Mouse (Mus musculus) macrophage (primary cell): Measurements from ENCODE around the gene Pgbd5. TPM values are rescaled to one million over a fixed set of nuclear protein-coding genes. Genes with fewer than 3 reads are reported as not detected.

Experiments
- H3K27ac ChIP-seq: fragments of 350-480 bp; formaldehyde crosslinking; 2 replicates; pipeline ENCODE4 v1.9.0; 2021
- H3K36me3 ChIP-seq: fragments of 350-480 bp; formaldehyde crosslinking; 2 replicates; pipeline ENCODE4 v1.9.0; 2021; ENCODE audit errors: inconsistent target
- H3K4me3 ChIP-seq: fragments of 350-480 bp; formaldehyde crosslinking; 2 replicates; pipeline ENCODE4 v1.9.0; 2021; ENCODE audit errors: inconsistent target
- H3K79me2 ChIP-seq: fragments of 350-480 bp; formaldehyde crosslinking; 2 replicates; pipeline ENCODE4 v1.9.0; 2021; ENCODE audit errors: inconsistent target
- WGBS: methylation state at CpG from one replicate; pipeline ENCODE4 v1.1.7; 2026; ENCODE audit warnings: inconsistent platforms; ENCODE audit not compliant: missing documents; 5-methylcytosine and 5-hydroxymethylcytosine counted together
- polyA plus RNA-seq: library from polyadenylated mRNA; stranded (reverse); fragments of 250-400 nt; gene quantifications from 3 replicates; pipeline ENCODE4 v1.2.4, GENCODE M21; 2018; ENCODE audit warnings: inconsistent platforms

Gene Pgbd5
- polyA plus RNA-seq, 1 experiment from 2014 or later, result 0.39 TPM

- H3K27ac ChIP-seq, result no peak overlapping the region
- 70% methylated on average over 11 of the region's 11 CpGs for WGBS
- H3K36me3 ChIP-seq, result no peaks in the 10 kb centered on the region
- no peak overlapping the region for H3K4me3 ChIP-seq
- H3K79me2 ChIP-seq, result no peaks in the 10 kb centered on the region
These were observed 26.1 kb downstream of the Pgbd5 start for GRCm38 (mm10) chr8:124413244-124413965.

GRCm38 (mm10) chr8:124412496-124413243, 26.8 kb downstream of the Pgbd5 start:
- no peaks in the 10 kb centered on the region for H3K36me3 ChIP-seq
- H3K27ac ChIP-seq, result no peak overlapping the region
- no peaks in the 10 kb centered on the region for H3K79me2 ChIP-seq
- H3K4me3 ChIP-seq, result no peak overlapping the region
- 83% methylated on average over 19 of the region's 19 CpGs for WGBS

DNA sequence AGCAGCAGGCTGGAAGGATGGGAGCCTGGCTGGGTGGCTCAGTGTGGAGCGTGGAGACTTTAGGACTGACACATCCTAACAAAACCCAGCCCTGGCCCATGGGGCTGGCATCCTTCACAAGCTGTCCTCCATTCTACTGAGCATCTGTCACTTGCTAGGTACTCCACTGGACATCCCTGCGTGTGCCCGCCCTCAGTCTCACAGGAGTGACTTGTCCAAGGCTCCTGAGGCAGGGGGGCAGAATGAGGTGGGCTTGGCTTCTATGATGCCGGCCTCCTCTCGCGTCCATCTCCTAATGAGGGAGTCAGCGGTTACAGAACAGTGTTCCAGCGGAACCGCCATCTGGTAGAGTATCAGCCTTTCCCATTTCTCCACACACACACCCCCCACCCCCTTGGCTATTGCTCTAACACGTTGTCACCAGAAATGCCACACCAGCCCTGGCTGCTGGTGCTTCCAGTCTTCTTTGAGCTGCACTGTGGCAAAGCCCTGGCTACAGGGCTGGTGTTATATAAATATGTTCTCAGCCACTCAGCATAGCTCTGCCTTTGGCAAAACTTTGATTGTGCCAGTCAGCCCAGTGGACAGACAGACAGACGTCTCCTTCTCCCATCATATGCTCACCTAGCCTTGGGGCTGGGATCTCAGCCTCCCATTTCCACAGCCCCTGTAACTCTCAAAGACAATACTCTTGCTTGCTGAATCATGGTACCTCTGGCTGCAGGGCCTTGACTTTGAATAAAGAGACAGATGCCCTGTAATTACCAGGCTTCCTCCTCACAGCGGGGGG, 34.8 kb downstream of the Pgbd5 start:
- Histone ChIP-seq H3K36me3 (no peaks in the 10 kb centered on the region), H3K4me3 (no peak overlapping the region), H3K79me2 (no peaks in the 10 kb centered on the region), H3K27ac (no peak overlapping the region)
- 79% methylated on average over 12 of the region's 12 CpGs for WGBS

DNA sequence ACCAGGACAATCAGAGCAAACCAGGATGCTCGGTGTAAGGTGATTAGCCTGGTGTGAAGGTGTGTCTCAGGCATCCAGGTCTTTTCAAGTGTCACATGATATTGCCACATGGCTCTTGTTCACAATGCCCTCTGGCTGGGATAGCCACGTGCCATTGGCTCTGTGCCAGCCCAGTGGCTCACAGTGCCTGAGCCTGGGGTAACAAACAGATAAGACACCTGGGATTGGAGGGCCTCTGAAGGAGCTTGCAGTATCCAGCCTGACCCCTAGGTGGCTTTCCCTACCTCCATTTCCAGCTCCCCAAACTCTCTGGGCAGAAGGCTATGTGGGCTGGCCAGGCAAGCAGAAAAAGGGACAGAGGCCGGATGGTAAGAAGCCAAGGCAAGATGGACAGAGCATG, 35.6 kb downstream of the Pgbd5 start:
- no peak overlapping the region for H3K27ac ChIP-seq
- no peaks in the 10 kb centered on the region for H3K79me2 ChIP-seq
- no peak overlapping the region for H3K4me3 ChIP-seq
- H3K36me3 ChIP-seq, result no peaks in the 10 kb centered on the region
- 53% methylated on average over 3 of the region's 3 CpGs for WGBS

GRCm38 (mm10) chr8:124399403-124399861, 40.0 kb downstream of the Pgbd5 start:
- WGBS, result 86% methylated on average over 11 of the region's 11 CpGs
- no peak overlapping the region for H3K4me3 ChIP-seq
- H3K36me3 ChIP-seq, result no peaks in the 10 kb centered on the region
- no peaks in the 10 kb centered on the region for H3K79me2 ChIP-seq
- H3K27ac ChIP-seq, result no peak overlapping the region

DNA sequence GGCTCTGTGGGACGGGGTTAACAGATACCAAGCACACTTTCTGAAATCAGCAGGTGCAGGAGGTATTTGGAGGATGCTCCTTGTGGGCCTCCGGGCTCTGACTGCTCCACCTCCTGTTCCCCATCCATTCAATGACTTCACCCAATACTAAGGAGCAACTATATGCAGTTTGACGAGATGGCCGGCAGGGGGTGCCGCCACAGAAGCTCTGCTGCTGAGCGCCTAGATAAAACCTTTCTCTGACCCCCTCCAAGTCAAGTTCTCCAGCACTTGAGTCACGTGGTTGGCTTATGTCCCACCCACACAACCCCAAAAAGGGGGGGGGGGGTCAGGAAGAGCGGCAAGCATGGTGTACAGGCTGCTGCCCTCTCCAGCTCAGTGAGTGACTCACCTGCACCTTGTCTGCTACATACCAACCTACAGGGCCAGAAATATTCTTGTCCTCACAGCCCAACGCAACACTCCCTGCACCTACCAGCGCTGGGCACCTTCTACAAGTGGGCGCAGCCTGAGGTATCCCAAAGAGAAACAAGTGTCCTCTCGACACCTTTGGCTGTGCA, 40.5 kb downstream of the Pgbd5 start:
- no peaks in the 10 kb centered on the region for H3K79me2 ChIP-seq
- WGBS, result 30% methylated on average over 12 of the region's 12 CpGs
- H3K4me3 ChIP-seq, result no peak overlapping the region
- no peak overlapping the region for H3K27ac ChIP-seq
- no peaks in the 10 kb centered on the region for H3K36me3 ChIP-seq

DNA sequence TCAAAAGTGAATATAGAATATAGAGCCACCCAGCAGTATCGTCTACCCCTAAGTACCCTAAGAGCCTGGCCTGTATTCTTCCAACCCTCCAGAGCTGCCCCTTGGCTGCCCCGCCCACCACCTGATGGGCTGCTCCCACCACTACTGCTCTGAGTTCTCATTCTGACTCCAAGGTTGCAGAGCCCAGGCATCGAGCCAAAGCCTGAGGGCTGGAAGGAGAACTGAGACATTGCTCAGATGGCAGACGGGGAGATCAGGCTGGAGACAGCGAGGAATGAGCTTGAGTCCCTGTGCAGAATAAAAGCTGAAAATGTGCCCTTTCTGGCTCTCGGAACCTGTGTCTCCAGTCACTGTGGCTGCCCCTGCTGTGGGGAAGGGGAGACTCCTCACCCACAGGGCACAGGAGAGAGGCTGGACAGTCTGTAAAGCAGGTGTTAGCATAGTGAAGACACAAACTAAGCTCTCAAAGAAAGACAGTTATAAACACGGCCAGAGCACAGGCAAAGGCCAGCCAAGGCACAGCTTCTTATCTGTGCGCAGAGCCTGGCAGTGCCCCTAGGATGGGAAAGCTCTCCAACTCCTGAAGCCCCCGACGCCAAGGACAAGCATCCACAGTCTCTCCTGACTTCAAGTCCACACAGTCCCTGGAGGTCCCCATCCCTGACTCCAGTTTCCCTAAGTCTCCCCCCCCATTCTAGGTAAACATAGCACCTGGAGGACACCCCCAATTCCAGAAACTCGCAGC, 42.0 kb downstream of the Pgbd5 start:
- no peak overlapping the region for H3K27ac ChIP-seq
- no peaks in the 10 kb centered on the region for H3K36me3 ChIP-seq
- no peak overlapping the region for H3K4me3 ChIP-seq
- no peaks in the 10 kb centered on the region for H3K79me2 ChIP-seq
- 87% methylated on average over 10 of the region's 11 CpGs for WGBS

GRCm38 (mm10) chr8:124396531-124396930, 42.9 kb downstream of the Pgbd5 start:
- Histone ChIP-seq H3K27ac (no peak overlapping the region), H3K36me3 (no peaks in the 10 kb centered on the region), H3K79me2 (no peaks in the 10 kb centered on the region), H3K4me3 (no peak overlapping the region)
- 86% methylated on average over 2 of the region's 2 CpGs for WGBS

DNA sequence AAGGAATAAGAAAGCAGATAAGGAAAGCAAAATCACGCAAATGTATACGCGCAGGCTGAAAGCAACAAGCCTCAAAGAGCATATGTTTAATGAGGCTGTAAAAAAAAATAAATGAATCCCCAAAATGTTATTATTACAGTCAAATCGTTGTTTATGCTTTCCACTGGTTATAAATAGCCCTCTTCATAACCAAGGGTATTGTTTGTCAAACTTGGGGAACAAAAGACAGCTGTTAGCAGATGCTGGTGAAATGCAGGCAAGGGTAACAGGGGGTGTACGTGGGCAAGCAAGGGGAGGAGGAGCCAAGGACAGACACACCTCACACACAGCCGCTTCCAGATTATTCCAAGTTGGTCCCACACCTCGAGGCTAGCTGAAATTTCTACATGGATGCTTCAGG, 44.1 kb downstream of the Pgbd5 start:
- no peaks in the 10 kb centered on the region for H3K36me3 ChIP-seq
- H3K79me2 ChIP-seq, result no peaks in the 10 kb centered on the region
- no peak overlapping the region for H3K4me3 ChIP-seq
- 81% methylated on average over 7 of the region's 7 CpGs for WGBS
- no peak overlapping the region for H3K27ac ChIP-seq

GRCm38 (mm10) chr8:124394951-124395350, 44.5 kb downstream of the Pgbd5 start:
- no peaks in the 10 kb centered on the region for H3K79me2 ChIP-seq
- no peak overlapping the region for H3K27ac ChIP-seq
- H3K36me3 ChIP-seq, result no peaks in the 10 kb centered on the region
- no peak overlapping the region for H3K4me3 ChIP-seq
- 86% methylated on average over 7 of the region's 7 CpGs for WGBS

- H3K27ac ChIP-seq, result no peak overlapping the region
- WGBS, result 77% methylated on average over 4 of the region's 4 CpGs
- no peaks in the 10 kb centered on the region for H3K36me3 ChIP-seq
- H3K79me2 ChIP-seq, result no peaks in the 10 kb centered on the region
- H3K4me3 ChIP-seq, result no peak overlapping the region
These were observed 45.5 kb downstream of the Pgbd5 start for GRCm38 (mm10) chr8:124393927-124394326.

- Histone ChIP-seq H3K27ac (no peak overlapping the region), H3K4me3 (no peak overlapping the region), H3K79me2 (no peaks in the 10 kb centered on the region), H3K36me3 (no peaks in the 10 kb centered on the region)
- WGBS, result 85% methylated on average over 4 of the region's 5 CpGs
These were observed 46.4 kb downstream of the Pgbd5 start for GRCm38 (mm10) chr8:124393013-124393412.

GRCm38 (mm10) chr8:124392271-124393012, 47.0 kb downstream of the Pgbd5 start:
- Histone ChIP-seq H3K4me3 (no peak overlapping the region), H3K79me2 (no peaks in the 10 kb centered on the region), H3K36me3 (no peaks in the 10 kb centered on the region), H3K27ac (no peak overlapping the region)
- WGBS, result 66% methylated on average over 10 of the region's 10 CpGs
